Mouse (Mus musculus) thymus, postnatal 10 days (tissue): ENCODE measurements at regions not wholly inside any gene's neighbourhood (a gene's known extent, or its start where the extent isn't known, plus 50 kb on each side); places are given as distances from the start of the nearest gene placed in this dataset.
A peak's percentile ranks its signal among the peaks of the same experiment; 100 is the strongest.

Source experiments
- DNase-seq, 2 experiments: peaks; one replicate each; pipeline ENCODE4 v3.0.0; 2021; ENCODE audit warnings: low spot score in 2 of 2

GRCm38 (mm10) chrX:12888708-12889481, 127.0 kb upstream of the Med14 start:
- DNase-seq, result no peak

- no peak for DNase-seq
Observed at GRCm38 (mm10) chrX:12888010-12888707, 126.3 kb upstream of the Med14 start.

DNA sequence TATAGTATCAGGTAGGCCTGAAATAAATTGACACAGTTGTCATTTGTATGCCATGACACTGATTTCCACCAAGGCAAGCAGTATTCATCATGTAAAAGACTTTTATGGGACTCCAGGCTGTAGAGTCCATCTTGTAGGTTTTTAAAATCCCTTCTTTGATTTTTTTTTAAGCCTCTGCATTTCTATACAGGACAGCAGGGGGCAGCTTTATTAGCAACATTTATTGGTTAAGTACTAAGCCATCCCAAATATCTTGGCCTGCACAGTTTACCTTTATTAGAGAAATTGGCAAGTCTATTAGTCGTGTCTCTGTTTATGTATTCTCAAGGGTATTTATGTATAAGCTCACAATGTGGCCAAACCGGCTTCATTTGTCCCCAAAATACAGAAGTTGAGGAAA, 125.6 kb upstream of the Med14 start:
- DNase-seq, result no peak

DNA sequence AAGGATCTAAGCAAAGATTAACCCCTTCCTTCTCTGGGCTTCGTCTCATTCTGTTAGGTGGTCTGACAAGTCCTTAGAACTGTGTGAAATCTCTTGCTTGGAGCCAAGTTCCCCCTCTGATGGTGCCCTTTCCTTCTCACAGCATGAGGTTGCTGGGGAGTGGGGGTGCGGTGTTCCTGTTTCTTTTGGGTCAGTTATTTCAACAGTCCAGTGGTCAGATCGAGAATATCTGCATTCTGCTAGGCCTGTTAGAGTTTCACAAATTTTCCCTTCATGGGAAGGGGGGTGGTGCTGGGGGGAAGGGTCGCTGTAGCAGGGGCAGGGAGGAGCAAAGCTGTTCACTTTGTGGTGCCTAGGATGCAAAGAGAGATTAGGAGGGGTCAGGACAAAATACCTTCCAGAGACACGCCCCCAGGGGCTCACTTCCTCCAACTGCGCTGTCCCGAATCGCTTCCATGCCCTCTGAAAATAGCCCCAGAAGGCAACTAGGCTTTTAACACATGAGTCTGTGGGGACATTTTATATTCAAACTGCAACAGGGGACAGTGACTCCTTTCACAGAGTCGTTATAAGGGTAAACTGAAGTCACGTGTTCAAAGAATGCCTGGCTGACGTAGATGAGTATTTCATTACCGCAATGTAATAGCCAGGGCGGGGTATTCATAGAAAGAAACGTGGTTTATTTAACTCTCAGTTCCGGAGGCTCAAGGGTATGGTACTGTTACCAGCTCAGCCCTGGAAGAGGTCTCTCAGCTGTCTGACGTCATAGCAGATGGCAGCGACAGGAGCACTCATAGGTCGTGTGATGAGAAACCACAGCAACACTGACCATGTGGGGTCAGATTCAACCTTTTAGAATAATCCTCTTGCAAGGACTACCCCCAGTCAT, 124.5 kb upstream of the Med14 start:
- no peak for DNase-seq

- DNase-seq, result no peak
Observed at GRCm38 (mm10) chrX:12879233-12879632, 117.4 kb upstream of the Med14 start.

GRCm38 (mm10) chrX:12877506-12877905, 115.6 kb upstream of the Med14 start:
- no peak for DNase-seq

DNA sequence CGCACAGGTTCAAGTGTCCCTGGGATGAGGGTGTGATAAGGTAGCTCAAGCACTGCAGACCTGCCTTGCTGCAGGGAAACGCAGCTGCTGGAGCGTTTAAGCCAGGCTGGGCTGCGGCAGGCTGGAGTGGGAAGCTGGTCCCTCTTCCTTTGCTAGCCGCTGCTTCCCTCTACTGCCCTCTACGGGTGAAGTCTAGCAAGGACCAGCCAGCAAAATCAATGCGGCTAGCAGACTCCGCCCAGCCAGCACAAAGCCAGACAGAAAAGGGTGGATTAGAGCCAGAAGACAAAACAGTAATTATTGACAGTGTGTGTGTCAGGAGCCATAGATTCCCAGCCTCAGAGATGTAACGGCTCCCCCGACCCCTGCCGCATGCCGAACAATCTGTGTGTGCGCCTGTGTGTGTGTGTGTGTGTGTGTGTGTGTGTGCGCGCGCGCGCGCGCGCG, 111.8 kb upstream of the Med14 start:
- DNase-seq, result peak; percentile 44 to 64

DNA sequence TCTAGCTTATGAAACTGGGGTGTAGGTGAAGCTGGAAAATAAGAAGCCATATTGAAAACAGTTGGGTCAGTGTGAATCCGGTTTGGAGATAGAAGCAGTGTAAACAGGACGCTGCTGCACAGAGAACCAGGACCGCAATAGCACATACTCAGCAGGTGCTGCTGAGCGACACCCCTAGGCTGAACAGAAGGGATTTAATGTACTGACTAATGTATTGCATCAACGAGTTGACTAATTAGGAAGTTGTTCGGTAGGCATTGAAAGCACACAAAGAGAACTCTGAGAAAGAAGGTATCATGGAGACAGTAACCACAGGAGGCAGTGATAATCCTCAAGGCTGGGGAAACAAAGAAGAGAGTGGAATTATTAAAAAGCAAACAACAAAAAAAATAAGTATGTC, 111.4 kb upstream of the Med14 start:
- no peak for DNase-seq

GRCm38 (mm10) chrX:12866885-12867498, 105.1 kb upstream of the Med14 start:
- DNase-seq, result no peak

- DNase-seq, result no peak
Observed at GRCm38 (mm10) chrX:12866176-12866575, 104.3 kb upstream of the Med14 start.

DNA sequence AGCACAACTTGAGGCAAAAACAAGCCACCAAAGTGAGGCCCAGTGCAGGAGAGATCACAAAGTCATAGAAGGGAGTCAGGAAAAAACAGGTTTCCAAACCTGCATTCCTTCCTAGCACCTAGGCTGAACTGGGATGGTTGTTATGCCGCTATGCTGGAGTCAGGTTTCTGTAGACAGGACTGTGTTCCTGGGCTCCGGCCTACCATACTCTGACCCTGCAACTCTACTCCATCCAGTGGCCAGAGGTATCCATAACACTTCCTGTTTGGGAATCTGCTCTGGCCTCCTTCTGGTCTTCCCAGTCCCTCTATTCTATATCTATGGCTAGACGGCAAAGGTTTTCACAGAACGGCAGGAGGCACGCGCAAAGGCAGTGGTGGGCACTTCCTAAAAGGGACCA, 98.3 kb upstream of the Med14 start:
- DNase-seq, result no peak

DNA sequence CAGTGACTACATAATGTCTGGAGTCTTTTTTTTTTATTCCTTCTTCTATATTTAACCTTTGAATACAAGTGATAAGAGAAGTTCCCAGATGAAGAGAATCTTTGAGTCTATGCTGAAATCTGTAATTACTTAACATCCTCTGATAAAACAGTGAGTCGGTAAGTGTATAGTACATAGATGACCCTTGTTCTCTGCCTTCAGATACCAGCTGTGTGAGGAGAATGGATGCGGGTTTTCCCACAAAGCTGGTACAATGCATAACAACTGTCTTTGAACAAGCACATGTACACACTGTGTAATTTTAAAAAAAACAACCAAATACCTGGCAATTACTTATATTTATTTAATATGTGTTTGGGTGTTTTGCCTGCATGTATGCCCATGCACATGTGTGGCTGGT, 96.9 kb upstream of the Med14 start:
- no peak for DNase-seq

- DNase-seq, result no peak
Observed at GRCm38 (mm10) chrX:12857881-12858755, 96.2 kb upstream of the Med14 start.

- DNase-seq, result no peak
Observed at GRCm38 (mm10) chrX:12855425-12855824, 93.6 kb upstream of the Med14 start.

- peak; percentile 18 to 30 for DNase-seq
Observed at GRCm38 (mm10) chrX:12851684-12852083, 89.8 kb upstream of the Med14 start.

GRCm38 (mm10) chrX:12844431-12844830, 82.6 kb upstream of the Med14 start:
- DNase-seq, result no peak

DNA sequence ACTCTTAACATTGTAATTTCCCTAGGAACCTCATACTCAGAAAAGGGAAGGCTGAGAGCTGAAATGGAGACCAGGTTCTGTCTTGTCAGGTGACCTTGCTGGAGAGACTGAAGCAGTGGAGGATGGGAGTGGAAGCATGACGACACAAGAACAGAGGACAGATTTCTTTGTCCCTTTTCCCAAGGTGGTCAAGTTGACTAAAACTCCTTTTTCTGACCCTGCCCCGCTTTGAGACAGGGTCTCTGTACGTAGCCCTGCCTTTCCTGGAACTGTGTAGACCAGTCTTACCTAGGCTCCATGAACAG, 79.1 kb upstream of the Med14 start:
- no peak for DNase-seq

- DNase-seq, result peak in 1 of 2 experiments; percentile 3
Observed at GRCm38 (mm10) chrX:12840160-12841020, 78.5 kb upstream of the Med14 start.

DNA sequence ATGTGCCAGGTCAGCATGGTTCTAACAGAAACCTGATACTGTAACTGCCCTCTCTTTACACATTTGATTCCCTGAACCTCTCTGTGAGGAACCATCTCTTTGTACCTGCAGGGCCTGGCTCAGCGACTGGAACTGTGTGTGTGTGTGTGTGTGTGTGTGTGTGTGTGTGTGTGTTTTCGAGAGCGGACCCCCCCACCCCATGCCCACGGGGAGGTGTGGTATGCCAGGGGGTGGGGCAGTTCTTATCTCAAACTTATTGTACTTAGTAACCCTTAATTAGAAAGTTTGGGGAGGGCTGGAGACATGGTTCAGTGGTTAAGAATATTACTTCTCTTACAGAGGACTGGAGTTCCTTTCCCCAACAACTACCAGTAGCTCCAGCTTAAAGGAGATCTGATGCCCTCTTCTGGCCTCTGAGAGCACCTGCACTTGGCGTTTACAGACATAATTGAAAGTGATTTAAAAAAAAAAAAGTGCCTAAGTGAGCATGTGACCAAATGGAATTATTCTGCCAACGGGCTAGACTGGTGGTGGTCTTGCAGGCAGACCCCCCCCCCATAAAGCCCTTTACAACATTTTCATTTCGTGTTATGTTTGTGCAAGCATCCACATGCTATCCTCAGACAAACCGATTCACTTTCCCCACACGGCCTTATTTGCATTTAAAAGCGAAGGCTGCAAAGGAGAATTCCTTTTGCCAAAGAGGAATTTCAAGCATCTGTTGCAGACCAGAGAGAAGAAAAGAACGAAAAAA, 77.7 kb upstream of the Med14 start:
- peak in 1 of 2 experiments; percentile 25 for DNase-seq
